In the genomic region with DNA sequence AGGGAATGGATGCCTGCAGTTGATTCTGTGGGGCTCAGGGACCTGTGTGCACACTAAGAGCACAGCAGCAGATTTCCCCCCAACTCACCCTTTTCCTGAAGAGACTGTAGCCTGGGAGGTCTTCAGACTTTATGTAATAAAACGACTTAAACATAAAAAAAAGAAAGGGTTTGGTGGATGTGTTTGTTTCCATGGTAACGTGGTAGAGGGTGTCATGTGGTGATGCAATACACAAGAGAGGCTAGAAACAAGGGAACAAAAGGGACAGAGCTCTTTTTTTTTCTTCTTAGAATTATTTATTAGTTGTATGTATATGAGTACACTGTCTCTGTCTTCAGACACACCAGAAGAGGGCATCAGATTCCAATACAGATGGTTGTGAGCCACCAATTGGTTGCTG, we compare ENCODE assay signal across 35 mouse cellular contexts. TPM values are rescaled to one million over a fixed set of nuclear protein-coding genes. Genes with fewer than 3 reads are reported as not detected.
DNase-seq lines count a peak whose midpoint lies in the region; ATAC-seq and TF ChIP-seq lines count a peak whose summit lies in the region.
"Had no signal": no experiment of that assay in that cellular context is flagged by ENCODE, and none has a peak within 500 bp of the region (broad histone marks: within the 10 kb centered on the region; RNA-seq: fewer than 3 reads in every experiment).

No protein-coding gene starts in this region.

- H3K36me3 ChIP-seq in heart, embryonic 10.5 days, result no peaks in the 10 kb centered on the region
- no peaks in the 10 kb centered on the region for H3K36me3 ChIP-seq in midbrain, postnatal 0 days (ENCODE audit: insufficient read depth, low read length)
- H3K36me3 ChIP-seq: embryonic facial prominence, embryonic 10.5 days; embryonic facial prominence, embryonic 15.5 days; heart, embryonic 15.5 days; hindbrain, embryonic 12.5 days; intestine, embryonic 15.5 days; liver, embryonic 15.5 days; neural tube, embryonic 13.5 days; stomach, embryonic 15.5 days had no signal

- H3K9ac ChIP-seq in midbrain, postnatal 0 days (replicated peaks; ENCODE audit: low read length, poor library complexity, severe bottlenecking), result no peak overlapping the region
- H3K9ac ChIP-seq: embryonic facial prominence, embryonic 15.5 days; heart, embryonic 15.5 days; hindbrain, embryonic 12.5 days; intestine, embryonic 15.5 days; liver, embryonic 15.5 days; lung, embryonic 14.5 days; neural tube, embryonic 13.5 days; stomach, embryonic 15.5 days had no signal

- peak; percentile 39 for DNase-seq in heart, embryonic 10.5 days (ENCODE audit: low spot score)
- DNase-seq in heart, postnatal 25 days (ENCODE audit: low spot score), result no peak
- peak; percentile 10 for DNase-seq in brain, adult 2 months (ENCODE audit: low read depth, low spot score)
- DNase-seq in midbrain, postnatal 0 days (ENCODE audit: low spot score), result no peak
- no peak for DNase-seq in adipocyte (ENCODE audit: low spot score)
- DNase-seq in c-Kit-positive CD71-positive TER-119-positive erythroid progenitor cells, embryonic 14.5 days (ENCODE audit: low spot score), result no peak
- DNase-seq: adrenal gland, adult 2 months; adrenal gland, postnatal 36 days; cerebellum, adult 11-12 months; cerebellum, adult 9-11 months; gastrocnemius, postnatal 10 days; heart, postnatal 36 days; kidney, adult 2 months; kidney, postnatal 36 days; layer of hippocampus, postnatal 36 days; left cerebral cortex, postnatal 4 days; liver; lung, embryonic 14.5 days; retina, postnatal 1 day; right cerebral cortex, postnatal 25 days; thymus, postnatal 14 days had no signal

- intact Hi-C loops in heart, postnatal 25 days (cut with DNase I), result no loop called here

- H3K9me3 ChIP-seq in heart, embryonic 10.5 days, result no peaks in the 10 kb centered on the region
- H3K9me3 ChIP-seq in midbrain, postnatal 0 days (ENCODE audit: low read length), result no peaks in the 10 kb centered on the region
- H3K9me3 ChIP-seq: embryonic facial prominence, embryonic 10.5 days; embryonic facial prominence, embryonic 15.5 days; heart, embryonic 15.5 days; hindbrain, embryonic 12.5 days; intestine, embryonic 15.5 days; liver, embryonic 15.5 days; neural tube, embryonic 13.5 days; stomach, embryonic 15.5 days had no signal

- peak; percentile 58 for ATAC-seq in common myeloid progenitor, adult 5-6 weeks (replicated peaks; ENCODE audit: low read depth, poor library complexity, severe bottlenecking)
- ATAC-seq in midbrain, postnatal 0 days (ENCODE audit: low FRiP score), result peak; percentile 23; the same call in 1 of the 2 replicates
- ATAC-seq: CD4-positive, CD25-positive, alpha-beta regulatory T cell, adult 4 months; hindbrain, postnatal 0 days; intestine, embryonic 15.5 days had no signal

- 65% methylated on average over 2 of the region's 2 CpGs for WGBS in heart, embryonic 10.5 days
- 52% methylated on average over 2 of the region's 2 CpGs for WGBS in midbrain, postnatal 0 days

- H3K4me3 ChIP-seq in heart, embryonic 10.5 days, result no peak overlapping the region
- no peak overlapping the region for H3K4me3 ChIP-seq in midbrain, postnatal 0 days (ENCODE audit: low read depth, low read length)
- H3K4me3 ChIP-seq: embryonic facial prominence, embryonic 10.5 days; embryonic facial prominence, embryonic 15.5 days; heart, embryonic 15.5 days; hindbrain, embryonic 12.5 days; intestine, embryonic 15.5 days; liver, embryonic 15.5 days; neural tube, embryonic 13.5 days; stomach, embryonic 15.5 days had no signal

- H3K4me1 ChIP-seq in heart, embryonic 10.5 days, result no peaks in the 10 kb centered on the region
- H3K4me1 ChIP-seq in midbrain, postnatal 0 days (ENCODE audit: insufficient read depth, low read length), result no peaks in the 10 kb centered on the region
- H3K4me1 ChIP-seq: embryonic facial prominence, embryonic 10.5 days; embryonic facial prominence, embryonic 15.5 days; heart, embryonic 15.5 days; hindbrain, embryonic 12.5 days; intestine, embryonic 15.5 days; liver, embryonic 15.5 days; neural tube, embryonic 13.5 days; stomach, embryonic 15.5 days had no signal

- H3K27me3 ChIP-seq in heart, embryonic 10.5 days (ENCODE audit: insufficient read depth, poor library complexity, severe bottlenecking), result no peaks in the 10 kb centered on the region
- H3K27me3 ChIP-seq in midbrain, postnatal 0 days (ENCODE audit: insufficient read depth, low read length), result no peaks in the 10 kb centered on the region
- H3K27me3 ChIP-seq: embryonic facial prominence, embryonic 15.5 days; heart, embryonic 15.5 days; hindbrain, embryonic 12.5 days; intestine, embryonic 15.5 days; liver, embryonic 15.5 days; neural tube, embryonic 13.5 days; stomach, embryonic 15.5 days had no signal

- no peak overlapping the region for H3K4me2 ChIP-seq in midbrain, postnatal 0 days (ENCODE audit: low read depth, low read length, poor library complexity, severe bottlenecking)
- H3K4me2 ChIP-seq: embryonic facial prominence, embryonic 15.5 days; heart, embryonic 15.5 days; hindbrain, embryonic 12.5 days; intestine, embryonic 15.5 days; liver, embryonic 15.5 days; lung, embryonic 14.5 days; neural tube, embryonic 13.5 days; stomach, embryonic 15.5 days had no signal

- TF ChIP-seq CTCF in midbrain, postnatal 0 days (IDR thresholded peaks at IDR 0.05), result peak; percentile 19; the same call in 1 of the 2 replicates

- H3K27ac ChIP-seq in heart, embryonic 10.5 days, result no peak overlapping the region
- no peak overlapping the region for H3K27ac ChIP-seq in midbrain, postnatal 0 days (ENCODE audit: low read depth, low read length)
- H3K27ac ChIP-seq: embryonic facial prominence, embryonic 10.5 days; embryonic facial prominence, embryonic 15.5 days; heart, embryonic 15.5 days; hindbrain, embryonic 12.5 days; hindbrain, postnatal 0 days; intestine, embryonic 15.5 days; liver, embryonic 15.5 days; neural tube, embryonic 13.5 days; stomach, embryonic 15.5 days had no signal

RNA-seq across cellular contexts. Expression of a gene that starts 32.4 kb away (rescaled TPM):
- 0.20 TPM in 1 of 2 replicates, not detected in the other for polyA plus RNA-seq in heart, embryonic 10.5 days (2016; fragmentation: Nextera tagmentation; extraction: Ambion mirVana)
- total RNA-seq in heart, postnatal 25 days (2021), result not detected
- total RNA-seq in common myeloid progenitor, adult 5-6 weeks (2017), result not detected in 2 replicates
- not detected in 2 replicates for total RNA-seq in midbrain, postnatal 0 days (2014; rRNA removed)
- not detected in 2 replicates for polyA plus RNA-seq in midbrain, postnatal 0 days (2015; fragmentation: Nextera tagmentation; extraction: Ambion mirVana)
- total RNA-seq: heart, postnatal 36 days; hindbrain, postnatal 0 days; layer of hippocampus, adult 8-10 months; layer of hippocampus, postnatal 36 days; left cerebral cortex, postnatal 4 days; megakaryocyte, adult 5-6 weeks had no signal
- polyA plus RNA-seq: adrenal gland, adult 2 months; CD4-positive, CD25-positive, alpha-beta regulatory T cell, adult 4 months; embryonic facial prominence, embryonic 10.5 days; embryonic facial prominence, embryonic 15.5 days; heart, embryonic 15.5 days; hindbrain, embryonic 12.5 days; kidney, adult 2 months; lung, embryonic 14.5 days; urinary bladder, adult 2 months had no signal

RNA-seq across cellular contexts. Expression of a gene that starts 32.7 kb away (rescaled TPM):
- polyA plus RNA-seq in heart, embryonic 10.5 days (2016; fragmentation: Nextera tagmentation; extraction: Ambion mirVana), result 9.2 and 10.5 TPM in 2 replicates
- 10 to 100 TPM; 10.4 to 11.1 TPM for total RNA-seq in heart, postnatal 25 days (2021)
- total RNA-seq in common myeloid progenitor, adult 5-6 weeks (2017), result 0.82 and 2.6 TPM in 2 replicates
- total RNA-seq in midbrain, postnatal 0 days (2014; rRNA removed), result 1.8 and 3.3 TPM in 2 replicates
- polyA plus RNA-seq in midbrain, postnatal 0 days (2015; fragmentation: Nextera tagmentation; extraction: Ambion mirVana), result 7.2 and 8.3 TPM in 2 replicates

Comparison
In these comparisons a context has a peak if more than half of its experiments do, and no peak if none do; other contexts are left out.
1. DNase-seq: peak in heart, embryonic 10.5 days (single experiment) and brain, adult 2 months (single experiment); none in heart, postnatal 25 days (single experiment), midbrain, postnatal 0 days (single experiment), adipocyte (single experiment) and c-Kit-positive CD71-positive TER-119-positive erythroid progenitor cells, embryonic 14.5 days (single experiment).